Mouse (Mus musculus) intestine, postnatal 0 days (tissue): ENCODE measurements around the gene Trpc4ap. TPM values are rescaled to one million over a fixed set of nuclear protein-coding genes. Genes with fewer than 3 reads are reported as not detected.
"Not testable (repeated sequence)": the region's sequence is repeated elsewhere in the genome, so short reads cannot be mapped to it uniquely, and the experiment has no call there.

Source experiments
- ATAC-seq: fragments of 200-750 bp; cut with Nextera tagmentation; 2 replicates; pipeline ENCODE4 v1.8.0; 2017; ENCODE audit warnings: mild to moderate bottlenecking, moderate TSS enrichment, moderate library complexity
- H3K27ac ChIP-seq: fragments of 300-500 bp; sonication (generic); 2 replicates; pipeline ENCODE4 v1.5.1; 2014; ENCODE audit warnings: mild to moderate bottlenecking, low read depth, low read length, moderate library complexity
- H3K27me3 ChIP-seq: fragments of 300-500 bp; sonication (generic); replicated peaks from 2 replicates; pipeline ENCODE4 v1.6.1; 2014; ENCODE audit warnings: low read length, mixed read lengths; ENCODE audit not compliant: control insufficient read depth, insufficient read depth
- H3K36me3 ChIP-seq: fragments of 300-500 bp; sonication (generic); 2 replicates; pipeline ENCODE4 v1.6.1; 2014; ENCODE audit warnings: mild to moderate bottlenecking, moderate library complexity; ENCODE audit not compliant: control insufficient read depth, insufficient read depth
- H3K4me1 ChIP-seq: fragments of 300-500 bp; sonication (generic); replicated peaks from 2 replicates; pipeline ENCODE4 v1.6.1; 2014; ENCODE audit warnings: antibody characterized with exemption, low read length, mixed read lengths; ENCODE audit not compliant: control insufficient read depth, insufficient read depth
- H3K4me2 ChIP-seq: fragments of 300-500 bp; sonication (generic); replicated peaks from 2 replicates; pipeline ENCODE4 v1.6.1; 2014; ENCODE audit warnings: low read depth, mild to moderate bottlenecking, moderate library complexity
- H3K4me3 ChIP-seq: fragments of 300-500 bp; sonication (generic); 2 replicates; pipeline ENCODE4 v1.5.1; 2014; ENCODE audit warnings: low read depth, low read length
- H3K9ac ChIP-seq: fragments of 300-500 bp; sonication (generic); 2 replicates; pipeline ENCODE4 v1.6.1; 2014; ENCODE audit warnings: mild to moderate bottlenecking, low read depth, low read length
- H3K9me3 ChIP-seq: fragments of 300-500 bp; sonication (generic); 2 replicates; pipeline ENCODE4 v1.6.1; 2016; ENCODE audit warnings: mixed run types; ENCODE audit not compliant: control insufficient read depth
- CTCF ChIP-seq: sonication (generic); IDR thresholded peaks from 2 replicates; pipeline ENCODE4 v1.5.1; 2016; ENCODE audit warnings: low read depth, mild to moderate bottlenecking, control low read depth, antibody characterized with exemption, moderate library complexity
- WGBS: fragments of 180-500 bp; shearing (Covaris S2); extraction: QIAGEN DNeasy Blood & Tissue Kit; methylation state at CpG from one replicate; pipeline ENCODE4 v1.1.7; 2014; 5-methylcytosine and 5-hydroxymethylcytosine counted together
- polyA plus RNA-seq: library from polyadenylated mRNA; unstranded; fragments of >200 nt; fragmentation: Nextera tagmentation; extraction: Ambion mirVana; gene quantifications from 2 replicates; pipeline ENCODE4 v1.2.1, GENCODE M21; 2015

Trpc4ap gene
- polyA plus RNA-seq, 1 experiment from 2014 or later, result 64.8 TPM

DNA sequence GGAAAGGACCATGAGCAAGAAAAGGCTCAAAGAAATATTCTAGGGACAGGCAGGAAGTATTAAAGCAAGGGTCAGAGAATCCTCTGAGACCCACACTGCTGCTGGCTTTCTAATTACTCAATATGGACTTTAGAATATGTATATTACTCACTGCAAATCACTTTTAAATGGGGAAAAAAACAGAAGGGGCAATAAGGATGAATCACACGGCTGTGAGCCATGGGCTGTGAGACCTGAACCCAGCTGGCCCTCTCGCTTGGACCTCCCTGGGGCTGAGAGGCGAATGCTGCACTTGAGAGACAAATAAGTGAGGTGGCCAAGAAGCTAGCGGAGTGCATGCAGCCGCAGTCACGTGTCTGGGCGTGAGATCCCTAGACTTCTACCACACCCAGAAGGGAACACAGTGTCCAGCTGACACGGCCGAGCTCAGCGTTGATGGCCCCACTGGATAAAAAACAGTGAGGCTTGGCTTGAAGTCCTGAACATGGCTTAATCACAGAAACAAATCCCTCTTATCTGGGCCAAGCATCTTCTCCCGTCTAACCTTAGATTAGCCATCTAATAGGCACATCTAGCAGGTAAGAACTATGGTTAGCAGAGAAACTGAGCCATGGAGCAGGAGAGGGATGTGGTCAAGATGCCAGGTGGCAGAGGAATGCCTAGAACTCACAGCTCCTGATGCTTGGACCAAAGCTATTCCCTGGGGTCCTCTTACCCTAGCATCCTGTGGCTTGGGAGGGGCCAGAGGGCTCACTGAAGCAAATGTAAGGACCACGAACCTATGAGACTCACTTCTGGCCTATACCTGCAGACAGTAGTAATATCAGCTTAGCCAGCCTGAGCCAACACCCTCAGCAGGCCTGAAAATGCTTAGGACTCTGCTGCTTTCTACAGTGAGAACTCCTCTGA is 25.2 kb upstream of the Trpc4ap start:
- H3K27ac ChIP-seq, result peak overlapping the region; percentile 73
- 0 out of 2 replicates have a peak overlapping the region, but pooled peaks have one; percentile 17 for H3K9ac ChIP-seq
- TF ChIP-seq CTCF, result no peak
- no peaks in the 10 kb centered on the region for H3K9me3 ChIP-seq
- peak; percentile 86 for ATAC-seq
- no peaks in the 10 kb centered on the region for H3K4me1 ChIP-seq
- no peak overlapping the region for H3K4me2 ChIP-seq
- no peak overlapping the region for H3K4me3 ChIP-seq
- H3K36me3 ChIP-seq, result peaks cover 66% of the 10 kb centered on the region
- no peaks in the 10 kb centered on the region for H3K27me3 ChIP-seq
- 59% methylated on average over 12 of the region's 12 CpGs for WGBS

DNA sequence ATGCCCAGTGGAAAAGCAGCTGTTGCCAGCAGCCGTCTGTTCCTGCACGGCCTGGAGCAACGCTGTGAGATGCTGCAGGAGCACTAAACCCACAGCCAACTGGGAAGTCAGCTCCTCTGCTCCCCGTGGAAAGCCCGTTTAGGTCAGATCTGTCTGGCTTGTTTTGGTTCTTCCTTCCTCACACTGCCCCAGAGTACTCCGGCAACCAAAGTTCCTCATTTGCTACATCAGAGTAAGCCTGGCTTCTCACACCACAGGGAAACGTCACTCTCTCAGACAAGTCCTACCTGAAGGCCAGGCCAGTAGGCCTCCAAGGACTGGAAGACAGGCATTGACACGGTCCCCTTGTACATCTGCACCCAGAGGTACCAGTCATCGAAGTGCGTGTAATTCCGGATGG is 18.4 kb upstream of the Trpc4ap start:
- H3K9me3 ChIP-seq, result no peaks in the 10 kb centered on the region
- H3K4me1 ChIP-seq, result no peaks in the 10 kb centered on the region
- no peak overlapping the region for H3K4me3 ChIP-seq
- H3K9ac ChIP-seq, result no peak overlapping the region
- H3K27me3 ChIP-seq, result no peaks in the 10 kb centered on the region
- no peak overlapping the region for H3K4me2 ChIP-seq
- 81% methylated on average over 11 of the region's 11 CpGs for WGBS
- peaks cover 82% of the 10 kb centered on the region for H3K36me3 ChIP-seq
- no peak overlapping the region for H3K27ac ChIP-seq
- no peak for ATAC-seq
- no peak for TF ChIP-seq CTCF

DNA sequence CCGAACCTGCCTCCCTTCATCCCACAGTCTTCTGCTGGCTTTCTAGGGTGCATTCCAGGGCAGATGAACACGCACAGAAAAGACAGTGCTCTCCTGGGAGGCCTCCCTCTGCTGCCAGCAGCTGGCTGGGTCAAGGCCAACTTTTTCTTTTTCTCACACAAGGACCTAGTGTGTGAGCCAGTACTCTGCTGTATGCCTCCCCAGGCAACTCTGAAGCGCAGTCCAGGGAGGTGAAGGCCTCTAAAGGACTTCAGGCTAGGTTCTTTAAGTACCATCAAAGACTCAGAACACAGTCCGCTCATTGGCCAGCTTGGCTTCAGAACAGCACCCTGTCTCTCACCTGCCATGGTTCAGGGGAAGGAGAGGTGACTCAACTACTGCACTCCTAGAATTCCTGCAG is 15.1 kb upstream of the Trpc4ap start:
- H3K4me1 ChIP-seq, result no peaks in the 10 kb centered on the region
- H3K9me3 ChIP-seq, result no peaks in the 10 kb centered on the region
- no peak overlapping the region for H3K27ac ChIP-seq
- TF ChIP-seq CTCF, result 0 out of 2 replicates have a peak, but pooled peaks have one; percentile 4
- no peak overlapping the region for H3K4me2 ChIP-seq
- H3K27me3 ChIP-seq, result no peaks in the 10 kb centered on the region
- no peak overlapping the region for H3K4me3 ChIP-seq
- ATAC-seq, result no peak
- 78% methylated on average over 4 of the region's 4 CpGs for WGBS
- no peak overlapping the region for H3K9ac ChIP-seq
- peaks cover 69% of the 10 kb centered on the region for H3K36me3 ChIP-seq

DNA sequence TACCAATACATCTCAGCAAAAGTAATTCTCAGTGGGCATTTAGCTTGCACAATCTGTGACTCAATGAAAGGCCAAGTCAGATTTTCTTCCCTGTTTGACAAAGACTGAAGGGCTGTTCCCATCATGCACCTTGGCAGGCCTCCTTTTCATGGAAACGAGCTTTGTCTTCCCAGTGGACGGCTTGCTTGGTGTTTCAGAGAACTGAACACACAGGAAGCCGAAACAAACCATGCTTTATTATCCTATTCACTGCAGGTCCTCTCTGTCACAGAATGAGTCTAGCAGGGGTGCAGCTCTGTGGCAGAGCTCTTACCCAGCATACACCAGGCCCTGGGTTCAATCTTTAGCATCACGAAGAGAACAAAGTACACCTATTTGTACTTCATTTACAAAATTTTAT is 11.4 kb upstream of the Trpc4ap start:
- Histone ChIP-seq H3K36me3 (peaks cover 56% of the 10 kb centered on the region), H3K9ac (no peak overlapping the region), H3K9me3 (no peaks in the 10 kb centered on the region), H3K27ac (no peak overlapping the region), H3K4me3 (no peak overlapping the region), H3K4me2 (no peak overlapping the region), H3K4me1 (no peaks in the 10 kb centered on the region), H3K27me3 (no peaks in the 10 kb centered on the region)
- no peak for ATAC-seq
- no peak for TF ChIP-seq CTCF
- 65% methylated on average over 4 of the region's 4 CpGs for WGBS

DNA sequence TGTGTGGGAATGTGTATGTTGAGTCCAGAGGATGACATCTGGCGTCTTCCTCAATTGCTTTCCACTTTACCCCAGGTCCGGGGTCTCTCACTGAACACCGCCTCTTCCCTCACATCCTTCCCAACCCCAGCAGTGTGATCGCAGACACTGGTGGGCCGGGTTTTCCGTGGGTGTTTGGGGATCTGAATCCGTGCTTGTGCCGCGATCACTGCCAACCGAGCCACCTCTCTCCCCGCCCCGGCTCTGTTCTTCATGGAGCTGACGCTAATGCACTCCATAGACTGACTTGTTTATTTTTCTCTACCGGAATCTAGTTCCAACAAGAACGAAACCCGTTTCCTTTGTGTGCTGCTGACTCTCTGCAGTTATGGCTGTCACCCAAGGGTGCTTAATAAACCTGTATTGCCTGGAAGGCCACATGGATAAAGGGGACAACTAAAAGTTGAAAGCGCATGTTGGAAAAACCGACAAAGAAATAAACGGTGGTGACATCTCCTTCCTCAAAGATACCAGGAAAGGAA is 9.3 kb upstream of the Trpc4ap start:
- Histone ChIP-seq H3K27ac (no peak overlapping the region), H3K4me2 (no peak overlapping the region), H3K4me1 (no peaks in the 10 kb centered on the region), H3K9me3 (no peaks in the 10 kb centered on the region), H3K36me3 (peaks cover 39% of the 10 kb centered on the region), H3K9ac (no peak overlapping the region), H3K27me3 (no peaks in the 10 kb centered on the region), H3K4me3 (no peak overlapping the region)
- WGBS, result 79% methylated on average over 19 of the region's 19 CpGs
- no peak for ATAC-seq
- no peak for TF ChIP-seq CTCF

DNA sequence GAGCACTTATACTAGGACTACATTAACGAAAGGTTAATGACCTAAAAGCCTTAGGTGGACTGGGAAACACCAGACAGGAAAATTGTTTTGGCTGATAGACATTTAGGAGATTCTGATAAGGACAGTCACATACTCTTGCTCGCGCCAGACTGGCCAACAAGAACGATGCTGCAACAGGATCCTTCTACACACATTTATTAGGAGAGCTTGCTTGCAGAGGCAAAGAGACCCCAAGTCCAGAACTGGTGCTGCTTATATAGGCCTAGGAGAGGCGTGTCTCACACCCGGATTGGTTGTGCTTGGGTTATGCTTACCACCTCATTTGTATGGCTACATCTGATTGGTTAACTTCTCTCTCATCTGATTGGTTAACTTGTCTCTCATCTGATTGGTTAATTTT is 6.3 kb upstream of the Trpc4ap start:
- not testable (repeated sequence) for H3K27ac ChIP-seq, ATAC-seq, H3K9me3 ChIP-seq, H3K4me1 ChIP-seq, H3K9ac ChIP-seq, H3K4me3 ChIP-seq, H3K4me2 ChIP-seq, H3K27me3 ChIP-seq
- 93% methylated on average over 6 of the region's 6 CpGs for WGBS
- H3K36me3 ChIP-seq, result peaks cover 23% of the 10 kb centered on the region
